Mouse (Mus musculus) heart, postnatal 14 days (tissue): ENCODE results near the gene Olfr1106. TPM values are rescaled to one million over a fixed set of nuclear protein-coding genes. Genes with fewer than 3 reads are reported as not detected.

Experiments used
- DNase-seq, 2 experiments: peaks; one replicate each; pipeline ENCODE4 v3.0.0; 2021 to 2022
- intact Hi-C: fragments of 180-260 bp; cut with DNase I; formaldehyde crosslinking; loops from one replicate; pipeline ENCODE4 v1.15.1; 2025
- long read RNA-seq, 2 experiments: library from polyadenylated mRNA; stranded (forward); transcript quantifications; one replicate each; pipeline ENCODE4 v2.0.0; 2021
- total RNA-seq, 2 experiments: library from RNA; stranded (reverse); gene quantifications; 2 replicates each; pipeline ENCODE4 v1.2.3; 2021

Olfr1106 gene
- total RNA-seq = not detected
- long read RNA-seq, experiment 1 = 0 reads
- long read RNA-seq, experiment 2 = 0 reads

DNA sequence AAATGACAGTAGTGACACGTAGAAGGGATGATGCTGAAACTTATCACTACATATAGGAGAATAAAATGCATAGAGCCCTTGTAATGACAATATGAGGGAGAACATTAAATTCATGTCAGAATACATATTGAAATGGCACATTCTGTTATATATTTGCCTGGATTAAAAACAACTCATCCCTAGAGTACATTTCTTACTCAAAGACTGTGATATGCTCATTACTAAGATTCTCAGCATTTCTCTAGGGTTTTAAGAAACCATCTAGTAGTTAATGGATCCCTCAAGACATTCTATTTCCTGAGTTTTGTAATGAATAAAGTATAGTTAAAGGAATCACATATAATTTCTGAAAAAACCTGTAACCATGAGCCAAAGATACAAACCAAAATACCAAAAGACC, at the start of gene Olfr1106:
Olfr1106 (minus strand) TSS at position 101 of the 400 bp plus-strand sequence.
- no peak for DNase-seq
- intact Hi-C loops = no loop called here

DNA sequence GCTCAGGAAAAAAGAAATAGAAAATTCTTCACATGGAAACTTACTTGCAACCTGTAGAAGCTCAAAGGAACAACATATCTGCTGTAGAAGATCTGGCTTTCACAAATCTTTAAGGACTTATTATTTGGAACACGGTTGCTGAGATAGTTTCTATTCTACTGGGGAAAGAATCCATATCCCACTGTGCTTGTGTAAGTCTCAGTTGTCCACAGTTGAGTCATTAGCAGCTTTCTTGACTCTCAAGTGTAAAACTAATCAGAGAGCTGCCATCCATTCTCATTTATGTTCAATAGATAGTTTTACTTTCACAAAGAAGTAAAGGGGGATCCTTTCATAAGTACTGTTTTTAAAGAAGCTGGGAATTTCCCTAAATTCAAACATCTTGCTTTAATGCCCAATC, 43.8 kb upstream of the Olfr1106 start, which contains the start of gene Olfr1109:
Olfr1109 (minus strand) TSS at position 101 of the 400 bp plus-strand sequence.
- no peak for DNase-seq
- intact Hi-C loops = no loop called here

DNA sequence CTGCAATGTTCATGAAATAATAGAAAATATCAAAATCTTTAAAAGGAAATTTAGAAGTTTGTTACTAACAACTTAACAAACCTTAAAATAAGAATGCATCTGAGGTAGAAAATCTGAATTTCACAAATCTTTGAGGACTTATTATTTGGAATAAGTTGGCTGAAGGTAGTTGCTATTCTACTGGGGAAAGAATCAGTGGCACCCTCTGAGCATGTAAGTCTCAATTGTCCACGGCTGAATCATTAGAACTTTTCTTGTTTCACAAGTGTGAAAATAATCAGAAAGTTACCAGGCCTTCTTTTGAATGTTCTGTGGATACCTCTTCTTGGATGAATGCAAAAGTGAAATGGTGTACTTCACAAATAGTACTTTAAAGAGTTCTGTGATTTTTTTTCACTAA, 23.6 kb upstream of the Olfr1106 start, which contains the start of gene Olfr1107:
Olfr1107 (minus strand) TSS at position 101 of the 400 bp plus-strand sequence.
- DNase-seq = no peak
- intact Hi-C loops = no loop called here

DNA sequence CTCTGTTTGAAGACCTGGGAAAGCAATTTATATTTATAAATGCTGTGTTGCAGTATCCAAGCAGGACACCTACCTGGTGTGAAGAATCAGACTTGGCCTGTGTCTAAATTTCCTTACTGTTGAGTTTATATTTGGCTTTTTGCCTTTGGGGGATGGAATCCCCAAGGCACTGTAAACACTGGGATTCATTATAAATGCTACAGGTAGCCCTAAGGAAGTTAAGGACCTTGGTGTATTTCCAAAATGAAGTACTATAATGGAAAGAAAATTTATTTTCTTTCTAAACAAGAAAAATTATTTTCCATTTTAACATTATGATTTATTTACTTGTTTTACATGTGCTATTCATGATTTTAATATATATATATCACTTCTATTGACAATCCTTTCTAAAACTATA, 15.6 kb downstream of the Olfr1106 start, which contains the start of gene Olfr1105:
Olfr1105 (minus strand) TSS at position 101 of the 400 bp plus-strand sequence.
- intact Hi-C loops = no loop called here
- no peak for DNase-seq

DNA sequence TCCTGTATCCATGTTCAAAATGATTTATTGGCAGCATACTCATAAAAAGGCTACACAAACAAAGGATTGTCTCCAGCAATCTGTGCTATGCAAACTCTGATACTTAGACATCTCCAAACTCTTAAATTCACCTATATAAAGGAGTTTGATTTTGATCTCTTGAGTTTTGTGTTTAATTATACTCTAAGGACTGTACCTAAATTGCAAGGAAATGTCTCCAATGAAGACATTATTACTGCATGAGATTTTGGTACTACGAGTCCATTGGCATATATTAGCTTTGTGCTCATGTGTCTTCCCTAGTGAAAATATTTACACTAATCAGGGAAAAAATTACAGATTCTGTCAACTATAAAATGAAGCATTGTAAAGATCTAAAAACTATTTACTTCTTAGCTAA, 25.1 kb downstream of the Olfr1106 start, which contains the start of gene Olfr1104:
Olfr1104 (minus strand) TSS at position 101 of the 400 bp plus-strand sequence.
- intact Hi-C loops = no loop called here

DNA sequence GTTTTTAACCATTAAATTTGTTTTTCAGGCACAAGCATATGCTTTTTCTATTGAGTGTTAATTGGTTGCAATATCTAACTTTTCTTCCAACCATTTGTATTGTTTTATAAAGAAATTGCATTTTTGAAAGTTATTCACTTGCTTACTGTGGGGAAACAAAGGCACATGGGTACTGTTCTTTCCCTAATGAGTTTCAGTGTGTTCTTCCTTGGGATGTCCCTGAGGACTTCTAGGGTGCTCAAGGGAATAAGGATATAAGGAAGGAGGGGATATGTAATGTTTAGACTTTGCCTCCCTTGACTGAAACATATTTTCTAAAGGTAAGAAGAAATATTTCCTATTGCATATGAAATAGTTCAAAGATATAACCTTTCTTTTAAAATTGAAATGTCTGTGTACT, 54.0 kb downstream of the Olfr1106 start, which contains the start of gene Olfr1102:
Olfr1102 (plus strand) TSS at position 301 of the 400 bp plus-strand sequence.
- no peak for DNase-seq
- intact Hi-C loops = no loop called here

More for the DNA sequence above, 25.1 kb downstream of the Olfr1106 start, which contains the start of gene Olfr1104:
- no peak for DNase-seq

Other genes starting within 250 kb of the Olfr1106 start
- gene Olfr141, start 242.3 kb downstream of the Olfr1106 start, total RNA-seq = not detected
- not detected for gene Olfr1094, start 227.6 kb downstream of the Olfr1106 start, total RNA-seq
- not detected for gene Olfr1095, start 200.6 kb downstream of the Olfr1106 start, total RNA-seq
- not detected for gene Gm13723, start 177.5 kb downstream of the Olfr1106 start, total RNA-seq
- not detected for gene Olfr1097, start 160.1 kb downstream of the Olfr1106 start, total RNA-seq
- gene Olfr1098, start 127.7 kb downstream of the Olfr1106 start, total RNA-seq = not detected
- not detected for gene Olfr1099, start 91.6 kb downstream of the Olfr1106 start, total RNA-seq
- gene Olfr1100, start 72.3 kb downstream of the Olfr1106 start, total RNA-seq = not detected
- not detected for gene Olfr1101, start 61.1 kb downstream of the Olfr1106 start, total RNA-seq
- not detected for gene Olfr1102, start 53.9 kb downstream of the Olfr1106 start, total RNA-seq
- not detected for gene Olfr1104, start 25.2 kb downstream of the Olfr1106 start, total RNA-seq
- not detected for gene Olfr1105, start 15.7 kb downstream of the Olfr1106 start, total RNA-seq
- gene Olfr1107, start 23.5 kb upstream of the Olfr1106 start, total RNA-seq = not detected
- gene Olfr1109, start 43.7 kb upstream of the Olfr1106 start, total RNA-seq = not detected
- gene Olfr259, start 62.3 kb upstream of the Olfr1106 start, total RNA-seq = not detected
- not detected for gene Olfr1110, start 88.0 kb upstream of the Olfr1106 start, total RNA-seq
- not detected for gene Olfr1111, start 100.4 kb upstream of the Olfr1106 start, total RNA-seq
- gene Olfr1112, start 135.5 kb upstream of the Olfr1106 start, total RNA-seq = not detected
- not detected for gene Olfr1113, start 156.7 kb upstream of the Olfr1106 start, total RNA-seq
- gene Olfr1115, start 195.7 kb upstream of the Olfr1106 start, total RNA-seq = not detected
- gene Olfr1116, start 215.3 kb upstream of the Olfr1106 start, total RNA-seq = not detected